Mouse (Mus musculus) cerebellum, adult 18-20 months (tissue): Measurements from ENCODE around the gene 1700086D15Rik.
A peak's percentile ranks its signal among the peaks of the same experiment; 100 is the strongest.

Experiments
- DNase-seq, 2 experiments: peaks; one replicate each; pipeline ENCODE4 v3.0.0; 2021

1700086D15Rik gene

GRCm38 (mm10) chr11:65159791-65160190 is at the start of gene 1700086D15Rik:
TSS of gene 1700086D15Rik (minus strand) at chr11:65159891.
- no peak for DNase-seq

- DNase-seq, result no peak
Observed at GRCm38 (mm10) chr11:65209441-65209840, 49.8 kb upstream of the 1700086D15Rik start.

GRCm38 (mm10) chr11:65205306-65205705 is 45.6 kb upstream of the 1700086D15Rik start:
- DNase-seq, result no peak

GRCm38 (mm10) chr11:65204651-65205050 is 45.0 kb upstream of the 1700086D15Rik start:
- no peak for DNase-seq

- no peak for DNase-seq
Observed at GRCm38 (mm10) chr11:65203020-65203419, 43.3 kb upstream of the 1700086D15Rik start.

- DNase-seq, result no peak
Observed at GRCm38 (mm10) chr11:65202236-65202635, 42.5 kb upstream of the 1700086D15Rik start.

- no peak for DNase-seq
Observed at GRCm38 (mm10) chr11:65198026-65198425, 38.3 kb upstream of the 1700086D15Rik start.

GRCm38 (mm10) chr11:65197280-65197679 is 37.6 kb upstream of the 1700086D15Rik start:
- DNase-seq, result peak; percentile 76 to 86

- no peak for DNase-seq
Observed at GRCm38 (mm10) chr11:65186974-65187373, 27.3 kb upstream of the 1700086D15Rik start.

- DNase-seq, result no peak
Observed at GRCm38 (mm10) chr11:65185114-65185513, 25.4 kb upstream of the 1700086D15Rik start.

- no peak for DNase-seq
Observed at GRCm38 (mm10) chr11:65170121-65170750, 10.5 kb upstream of the 1700086D15Rik start.

GRCm38 (mm10) chr11:65162767-65163120 is 3.1 kb upstream of the 1700086D15Rik start, which contains the start of gene Arhgap44:
TSS of gene Arhgap44 (minus strand) at chr11:65162961.
- peak; percentile 86 to 88 for DNase-seq

GRCm38 (mm10) chr11:65161881-65162766 is 2.4 kb upstream of the 1700086D15Rik start:
- DNase-seq, result peak; percentile 74 to 77

- DNase-seq, result no peak
Observed at GRCm38 (mm10) chr11:65160991-65161880, 1.5 kb upstream of the 1700086D15Rik start.

- DNase-seq, result no peak
Observed at GRCm38 (mm10) chr11:65158658-65158990, 1.1 kb downstream of the 1700086D15Rik start.

GRCm38 (mm10) chr11:65157966-65158657 is 1.6 kb downstream of the 1700086D15Rik start:
- DNase-seq, result peak in 1 of 2 experiments; percentile 34

- peak; percentile 51 to 65 for DNase-seq
Observed at GRCm38 (mm10) chr11:65153006-65153405, 6.7 kb downstream of the 1700086D15Rik start.

GRCm38 (mm10) chr11:65148441-65148840 is 11.2 kb downstream of the 1700086D15Rik start:
- DNase-seq, result no peak

- DNase-seq, result no peak
Observed at GRCm38 (mm10) chr11:65142838-65143417, 16.8 kb downstream of the 1700086D15Rik start.

GRCm38 (mm10) chr11:65139030-65139429 is 20.7 kb downstream of the 1700086D15Rik start:
- DNase-seq, result no peak

GRCm38 (mm10) chr11:65137145-65137652 is 22.5 kb downstream of the 1700086D15Rik start:
- no peak for DNase-seq

- DNase-seq, result peak; percentile 65 to 72
Observed at GRCm38 (mm10) chr11:65135251-65135739, 24.4 kb downstream of the 1700086D15Rik start.
